Mouse (Mus musculus) stomach, embryonic 15.5 days (tissue): ENCODE measurements around the gene Tbc1d14. TPM values are rescaled to one million over a fixed set of nuclear protein-coding genes. Genes with fewer than 3 reads are reported as not detected.
A peak's percentile ranks its signal among the peaks of the same experiment; 100 is the strongest.

Experiments used
- ATAC-seq: fragments of 200-750 bp; cut with Nextera tagmentation; 2 replicates; pipeline ENCODE4 v1.8.0; 2017; ENCODE audit warnings: low read depth, moderate number of reproducible peaks, moderate TSS enrichment; ENCODE audit not compliant: insufficient read depth, low FRiP score
- H3K27ac ChIP-seq: fragments of 300-500 bp; sonication (generic); 2 replicates; pipeline ENCODE4 v1.5.1; 2015; ENCODE audit warnings: mild to moderate bottlenecking, inconsistent platforms
- H3K27me3 ChIP-seq: fragments of 300-500 bp; sonication (generic); replicated peaks from 2 replicates; pipeline ENCODE4 v1.6.1; 2015; ENCODE audit warnings: inconsistent platforms
- H3K36me3 ChIP-seq: fragments of 300-500 bp; sonication (generic); 2 replicates; pipeline ENCODE4 v1.6.1; 2015; ENCODE audit warnings: inconsistent platforms
- H3K4me1 ChIP-seq: fragments of 300-500 bp; sonication (generic); 2 replicates; pipeline ENCODE4 v1.6.1; 2015; ENCODE audit warnings: inconsistent platforms
- H3K4me2 ChIP-seq: fragments of 300-500 bp; sonication (generic); 2 replicates; pipeline ENCODE4 v1.6.1; 2015; ENCODE audit warnings: mild to moderate bottlenecking, inconsistent platforms
- H3K4me3 ChIP-seq: fragments of 300-500 bp; sonication (generic); replicated peaks from 2 replicates; pipeline ENCODE4 v1.5.1; 2015; ENCODE audit warnings: inconsistent platforms
- H3K9ac ChIP-seq: fragments of 300-500 bp; sonication (generic); 2 replicates; pipeline ENCODE4 v1.6.1; 2015; ENCODE audit warnings: inconsistent platforms
- H3K9me3 ChIP-seq: fragments of 300-500 bp; sonication (generic); 2 replicates; pipeline ENCODE4 v1.6.1; 2016; ENCODE audit warnings: inconsistent platforms
- WGBS: fragments of 180-500 bp; shearing (Covaris S2); methylation state at CpG from one replicate; pipeline ENCODE4 v1.1.7; 2015; 5-methylcytosine and 5-hydroxymethylcytosine counted together
- polyA plus RNA-seq: library from polyadenylated mRNA; unstranded; fragments of >200 nt; fragmentation: Nextera tagmentation; extraction: Ambion mirVana; gene quantifications from 2 replicates; pipeline ENCODE4 v1.2.1, GENCODE M21; 2015

Gene Tbc1d14
- polyA plus RNA-seq, 1 experiment from 2014 or later = 28.3 TPM

DNA sequence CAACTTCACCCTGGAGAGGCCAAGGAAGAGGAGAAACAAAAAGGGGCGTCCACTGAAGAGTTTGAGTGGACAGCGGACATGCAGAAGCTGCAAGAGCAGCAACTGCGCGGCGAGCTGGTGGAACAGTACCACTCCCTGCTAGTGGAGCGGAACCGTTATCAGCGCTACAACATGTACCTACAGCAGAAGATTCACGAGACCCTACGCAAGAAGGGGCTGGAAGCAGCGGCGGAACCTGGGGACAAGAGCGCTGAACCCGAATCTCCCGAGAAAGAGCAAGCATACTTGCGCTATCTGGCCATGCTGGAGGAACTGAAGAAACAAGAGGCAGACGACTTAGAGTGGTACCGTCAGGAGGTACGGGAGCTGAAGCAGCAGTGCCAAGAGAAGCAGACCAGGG, 107.8 kb downstream of the Tbc1d14 start:
- Histone ChIP-seq H3K4me2 (peak overlapping the region; percentile 97), H3K27me3 (peaks cover 10% of the 10 kb centered on the region), H3K9ac (no peak overlapping the region), H3K27ac (no peak overlapping the region), H3K4me3 (peak overlapping the region; percentile 89; the same call in 1 of the 2 replicates), H3K36me3 (0 out of 2 replicates have a peak, but pooled peaks cover 4% of the 10 kb centered on the region), H3K9me3 (no peaks in the 10 kb centered on the region), H3K4me1 (peaks cover 23% of the 10 kb centered on the region)
- no peak for ATAC-seq
- WGBS = 29% methylated on average over 19 of the region's 19 CpGs

DNA sequence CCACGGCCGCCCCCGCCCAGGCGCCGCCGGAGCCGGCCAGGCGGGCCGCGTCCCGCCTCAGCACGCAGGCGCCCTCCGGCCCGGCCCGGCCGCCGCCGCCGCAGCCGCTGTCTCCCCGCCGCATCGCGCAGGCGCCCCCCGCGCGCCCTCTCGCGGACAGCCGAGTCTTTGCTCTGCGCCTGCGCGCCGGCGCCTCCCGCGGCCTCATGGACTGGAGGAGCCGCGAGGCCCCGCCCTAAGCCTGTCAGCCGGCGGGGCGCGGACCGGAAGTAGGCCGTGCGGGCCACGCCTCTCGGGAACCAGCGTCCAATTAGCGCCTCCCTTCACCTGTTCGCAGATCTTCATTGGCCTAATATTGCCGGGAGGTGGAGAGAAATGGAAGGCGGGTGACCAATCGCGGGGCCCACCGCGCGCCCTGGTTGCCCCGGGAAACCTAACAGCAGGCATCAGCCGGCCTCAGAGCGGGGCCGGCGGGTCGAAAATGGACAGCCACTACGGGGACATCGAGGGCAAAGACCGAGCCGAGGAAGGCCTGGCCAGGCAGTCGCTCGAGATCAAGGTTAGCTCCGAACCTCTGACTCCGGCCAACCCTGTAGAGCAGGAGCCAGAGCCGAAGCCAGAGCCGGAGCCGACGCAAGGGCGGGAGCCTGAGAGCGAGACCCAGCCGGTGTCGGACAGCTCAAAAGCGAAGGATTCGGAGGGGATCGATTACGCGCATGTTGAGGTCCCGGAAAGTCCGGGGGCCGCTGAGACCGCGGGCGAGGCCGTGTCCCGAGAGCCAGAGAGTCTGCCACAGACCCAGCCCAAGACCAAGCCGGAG, 108.7 kb downstream of the Tbc1d14 start, which contains the start of the genes Tada2b and Ccdc96:
Gene Tada2b, minus strand, starts transcription at position 115 of the 820 bp plus-strand sequence.
Gene Ccdc96, plus strand, starts transcription at position 418 of the 820 bp plus-strand sequence.
- peak within 1 kb of the TSS; percentile 93 for H3K9ac ChIP-seq
- peaks cover 24% of the 10 kb centered on the region for H3K4me1 ChIP-seq
- 0 out of 2 replicates have a peak, but pooled peaks cover 4% of the 10 kb centered on the region for H3K36me3 ChIP-seq
- peak; percentile 99 for ATAC-seq
- peak within 1 kb of the TSS; percentile 89 for H3K4me3 ChIP-seq
- H3K27me3 ChIP-seq = peaks cover 10% of the 10 kb centered on the region
- under 1% methylated on average over 86 of the region's 97 CpGs for WGBS
- H3K27ac ChIP-seq = peak within 1 kb of the TSS; percentile 33; the same call in 1 of the 2 replicates
- H3K4me2 ChIP-seq = peak within 1 kb of the TSS; percentile 97
- H3K9me3 ChIP-seq = no peaks in the 10 kb centered on the region

DNA sequence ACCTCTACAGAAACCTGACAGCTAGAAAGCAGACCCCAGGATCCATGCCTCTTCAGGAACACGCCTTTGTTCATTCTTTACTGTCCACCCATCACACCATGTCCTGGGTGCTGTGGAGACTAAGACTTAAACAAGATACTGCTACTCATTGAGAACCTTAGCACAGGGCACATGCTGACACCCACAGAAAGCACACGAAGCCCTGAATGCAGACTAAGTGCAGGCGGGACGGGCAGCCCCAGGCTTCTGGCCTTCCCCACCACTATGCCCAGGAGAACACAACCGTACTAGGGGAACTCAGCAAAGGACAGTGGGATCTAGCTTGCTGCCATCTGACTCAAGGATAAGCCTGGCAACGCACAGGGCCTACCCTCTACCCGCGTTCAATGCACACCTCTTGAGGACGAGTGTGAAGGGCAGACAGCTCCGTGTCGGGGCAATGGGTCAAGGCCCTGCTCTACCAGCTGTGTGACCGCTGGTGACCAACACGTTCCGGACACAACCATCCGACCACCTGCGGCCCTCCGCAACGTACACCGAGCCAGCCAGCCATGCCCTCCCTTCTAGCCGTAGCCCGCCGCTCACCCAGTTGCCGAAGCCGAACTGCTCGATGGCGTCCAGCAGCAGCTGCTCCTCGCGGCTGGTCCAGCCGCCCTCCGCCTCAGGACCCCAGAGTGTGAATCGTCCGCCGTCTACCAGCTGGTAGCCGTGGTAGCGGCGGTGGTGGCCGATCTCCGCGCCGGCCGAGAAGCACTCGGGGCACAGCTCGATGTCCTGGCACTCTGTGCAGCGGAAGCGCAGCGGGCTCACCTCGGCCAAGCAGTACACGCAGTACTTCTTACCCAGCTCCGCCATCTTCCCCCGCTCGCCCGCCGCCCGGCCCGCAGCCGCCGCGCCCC, 109.6 kb downstream of the Tbc1d14 start:
- Histone ChIP-seq H3K9me3 (no peaks in the 10 kb centered on the region), H3K9ac (peak overlapping the region; percentile 93), H3K27ac (peak overlapping the region; percentile 33; the same call in 1 of the 2 replicates), H3K4me1 (peaks cover 24% of the 10 kb centered on the region), H3K36me3 (0 out of 2 replicates have a peak, but pooled peaks cover 4% of the 10 kb centered on the region), H3K27me3 (peaks cover 10% of the 10 kb centered on the region), H3K4me3 (peak overlapping the region; percentile 89), H3K4me2 (peak overlapping the region; percentile 73)
- 1% methylated on average over 56 of the region's 58 CpGs for WGBS
- no peak; the same call in 1 of the 2 replicates for ATAC-seq

DNA sequence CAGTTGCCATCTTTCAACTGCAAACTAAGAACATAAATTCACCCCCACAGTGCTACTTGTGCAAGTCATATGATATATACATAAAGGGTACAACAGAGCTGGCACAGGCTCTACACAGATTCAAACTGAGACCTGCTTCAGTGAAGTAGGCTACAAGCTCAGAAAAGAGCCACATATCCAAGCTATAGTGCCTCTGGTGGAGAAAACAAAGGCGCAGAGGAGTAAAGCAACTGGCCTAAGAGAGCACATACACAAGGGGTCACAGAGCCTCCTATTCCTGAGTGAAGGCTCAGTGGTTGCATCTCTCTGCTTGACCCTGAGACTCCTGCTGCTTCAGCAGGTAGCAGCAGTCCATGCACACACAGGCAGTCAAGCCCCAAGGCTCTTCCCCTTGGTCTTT, 112.0 kb downstream of the Tbc1d14 start:
- no peak for ATAC-seq
- H3K9me3 ChIP-seq = no peaks in the 10 kb centered on the region
- H3K27ac ChIP-seq = no peak overlapping the region
- peaks cover 24% of the 10 kb centered on the region for H3K4me1 ChIP-seq
- no peak overlapping the region for H3K9ac ChIP-seq
- H3K27me3 ChIP-seq = peaks cover 9% of the 10 kb centered on the region
- H3K4me2 ChIP-seq = no peak overlapping the region
- 60% methylated on average over 1 of the region's 1 CpGs for WGBS
- no peak overlapping the region for H3K4me3 ChIP-seq
- peaks cover 5% of the 10 kb centered on the region for H3K36me3 ChIP-seq

DNA sequence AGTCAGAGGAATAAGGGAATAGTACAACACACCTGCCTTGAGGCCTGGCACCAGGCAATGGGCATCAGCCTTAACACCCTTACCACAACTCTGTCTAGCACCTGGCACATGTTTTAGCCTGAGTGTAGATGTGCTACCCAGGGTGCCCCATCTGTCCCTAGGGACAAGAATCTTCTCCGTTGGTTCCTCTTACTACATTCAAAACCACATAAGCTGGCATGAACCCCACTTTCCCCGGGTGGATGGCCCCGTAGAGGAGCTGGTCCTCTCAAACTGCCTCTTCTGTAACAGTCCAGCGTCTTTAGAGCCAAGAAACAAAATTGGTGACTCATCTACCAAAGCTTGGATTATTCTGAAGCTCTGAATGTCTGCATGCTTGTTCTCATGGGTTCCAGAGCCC, 112.7 kb downstream of the Tbc1d14 start:
- H3K9me3 ChIP-seq = no peaks in the 10 kb centered on the region
- H3K4me3 ChIP-seq = no peak overlapping the region
- H3K27ac ChIP-seq = no peak overlapping the region
- peaks cover 24% of the 10 kb centered on the region for H3K4me1 ChIP-seq
- no peak overlapping the region for H3K4me2 ChIP-seq
- peaks cover 10% of the 10 kb centered on the region for H3K36me3 ChIP-seq
- H3K27me3 ChIP-seq = peaks cover 2% of the 10 kb centered on the region
- H3K9ac ChIP-seq = no peak overlapping the region
- ATAC-seq = no peak
- 84% methylated on average over 4 of the region's 4 CpGs for WGBS

DNA sequence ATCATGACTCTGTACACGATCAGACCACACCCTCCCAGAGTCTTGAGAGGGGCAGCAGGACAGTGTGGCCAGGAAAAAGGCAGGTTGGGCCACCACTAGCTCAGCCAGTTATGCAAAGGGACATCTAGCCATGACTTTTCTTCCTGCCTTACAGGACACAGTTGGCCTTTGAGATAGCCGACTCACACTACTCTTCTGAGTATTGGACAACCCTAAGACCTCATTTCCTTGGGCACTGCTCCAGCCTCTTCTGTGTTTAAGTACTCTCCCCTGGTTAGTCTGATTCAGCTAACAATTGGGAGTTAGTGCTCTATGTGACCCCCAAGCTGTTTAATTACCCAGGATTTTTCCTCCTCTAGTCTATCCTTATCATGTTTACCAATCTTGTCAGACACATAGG, 113.3 kb downstream of the Tbc1d14 start:
- 51% methylated on average over 2 of the region's 2 CpGs for WGBS
- peaks cover 19% of the 10 kb centered on the region for H3K4me1 ChIP-seq
- H3K36me3 ChIP-seq = peaks cover 10% of the 10 kb centered on the region

DNA sequence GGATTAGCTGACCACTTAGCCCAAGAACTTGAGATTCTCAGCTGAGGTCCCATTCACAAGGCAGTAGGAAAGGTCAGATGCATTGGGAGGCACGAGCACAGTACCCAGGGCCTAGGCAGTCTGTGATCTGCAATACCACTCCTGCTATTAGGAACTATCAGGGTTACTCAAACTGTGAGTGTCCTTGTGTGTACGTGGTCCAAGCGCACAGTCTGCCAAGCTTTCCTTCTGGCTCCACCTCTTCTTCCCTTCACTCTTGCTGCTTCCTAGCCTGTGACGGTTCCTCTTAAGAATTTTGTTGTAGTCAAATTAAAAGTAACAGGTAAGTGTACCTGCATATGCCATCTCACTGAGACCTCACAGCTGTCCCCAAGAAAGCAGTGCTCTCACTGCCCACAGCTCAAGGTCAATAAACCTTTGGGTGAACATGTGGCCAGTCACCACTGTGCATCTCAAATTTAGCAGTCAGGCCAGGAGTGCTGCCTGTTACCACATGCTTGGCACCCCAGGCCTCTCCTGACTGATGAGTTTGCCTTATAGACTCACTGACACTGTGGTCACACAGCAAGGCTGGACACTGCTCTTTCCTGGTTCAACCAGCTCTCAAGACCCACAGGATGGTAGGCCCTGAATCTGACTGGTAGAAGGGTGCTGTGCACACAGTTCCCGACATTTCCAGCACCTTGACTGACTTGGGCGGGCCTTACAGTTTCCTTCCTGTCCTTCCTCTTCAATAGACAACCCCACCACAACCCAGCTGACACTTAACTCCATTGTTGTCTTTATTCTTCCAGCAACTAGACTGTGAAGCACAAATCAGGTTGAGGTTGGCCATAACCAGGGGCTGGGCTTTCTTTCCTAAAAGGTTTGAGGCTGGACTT, 114.3 kb downstream of the Tbc1d14 start:
- no peak for ATAC-seq
- H3K4me2 ChIP-seq = no peak overlapping the region
- H3K4me3 ChIP-seq = no peak overlapping the region
- no peaks in the 10 kb centered on the region for H3K9me3 ChIP-seq
- no peak overlapping the region for H3K27ac ChIP-seq
- peaks cover 10% of the 10 kb centered on the region for H3K36me3 ChIP-seq
- no peak overlapping the region for H3K9ac ChIP-seq
- H3K27me3 ChIP-seq = no peaks in the 10 kb centered on the region
- peaks cover 16% of the 10 kb centered on the region for H3K4me1 ChIP-seq
- 79% methylated on average over 6 of the region's 6 CpGs for WGBS

More for the DNA sequence above, 113.3 kb downstream of the Tbc1d14 start:
- no peak overlapping the region for H3K4me3 ChIP-seq
- no peak for ATAC-seq
- no peak overlapping the region for H3K9ac ChIP-seq
- H3K9me3 ChIP-seq = no peaks in the 10 kb centered on the region
- no peak overlapping the region for H3K27ac ChIP-seq
- H3K4me2 ChIP-seq = no peak overlapping the region
- no peaks in the 10 kb centered on the region for H3K27me3 ChIP-seq

DNA sequence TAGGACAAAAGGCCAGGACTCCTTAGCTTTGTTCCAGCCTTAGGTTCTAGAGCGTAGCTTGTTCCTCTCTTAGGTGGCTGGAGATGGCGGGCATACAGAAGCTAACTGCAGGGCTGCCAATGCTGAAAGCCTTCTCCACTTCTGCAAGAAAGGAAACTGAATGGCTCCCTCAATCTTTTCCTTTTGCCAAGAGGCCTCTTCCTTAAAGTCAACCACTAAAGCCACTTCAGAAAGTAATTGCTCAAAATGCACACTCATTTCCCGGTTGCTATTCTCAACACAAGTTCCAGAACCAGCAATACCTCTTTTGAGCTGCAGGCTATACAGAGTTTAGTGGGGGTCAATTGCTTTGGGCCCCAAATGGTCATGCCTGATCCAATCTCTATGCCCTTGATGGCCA, 115.6 kb downstream of the Tbc1d14 start:
- Histone ChIP-seq H3K4me3 (no peak overlapping the region), H3K4me1 (peaks cover 9% of the 10 kb centered on the region), H3K9ac (no peak overlapping the region), H3K9me3 (no peaks in the 10 kb centered on the region), H3K27me3 (no peaks in the 10 kb centered on the region), H3K27ac (no peak overlapping the region), H3K36me3 (peaks cover 19% of the 10 kb centered on the region), H3K4me2 (no peak overlapping the region)
- no peak for ATAC-seq
- WGBS = 80% methylated on average over 3 of the region's 3 CpGs

DNA sequence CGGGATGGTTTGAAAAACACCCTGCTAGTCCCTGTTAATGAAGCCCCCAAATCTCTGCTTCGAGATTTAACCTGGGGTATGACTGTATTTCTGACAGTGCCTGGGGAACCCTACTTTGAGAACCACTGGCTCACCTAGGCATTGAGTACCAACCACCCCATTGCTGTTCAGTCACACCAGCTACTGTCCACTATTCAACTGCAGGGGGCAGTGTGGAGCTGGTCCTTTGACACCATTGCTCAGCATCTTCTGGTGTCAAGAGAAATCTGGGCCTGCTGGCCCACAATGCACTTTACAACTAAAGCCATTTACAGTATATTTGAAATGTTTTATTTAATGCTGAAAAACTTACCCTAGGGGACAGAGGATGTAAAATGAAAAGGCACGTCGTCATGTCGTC, 118.8 kb downstream of the Tbc1d14 start:
- 85% methylated on average over 5 of the region's 5 CpGs for WGBS
- no peak overlapping the region for H3K27ac ChIP-seq
- no peak overlapping the region for H3K4me2 ChIP-seq
- H3K9me3 ChIP-seq = no peaks in the 10 kb centered on the region
- H3K4me3 ChIP-seq = no peak overlapping the region
- no peaks in the 10 kb centered on the region for H3K4me1 ChIP-seq
- ATAC-seq = no peak
- no peaks in the 10 kb centered on the region for H3K27me3 ChIP-seq
- H3K36me3 ChIP-seq = peaks cover 45% of the 10 kb centered on the region
- no peak overlapping the region for H3K9ac ChIP-seq

DNA sequence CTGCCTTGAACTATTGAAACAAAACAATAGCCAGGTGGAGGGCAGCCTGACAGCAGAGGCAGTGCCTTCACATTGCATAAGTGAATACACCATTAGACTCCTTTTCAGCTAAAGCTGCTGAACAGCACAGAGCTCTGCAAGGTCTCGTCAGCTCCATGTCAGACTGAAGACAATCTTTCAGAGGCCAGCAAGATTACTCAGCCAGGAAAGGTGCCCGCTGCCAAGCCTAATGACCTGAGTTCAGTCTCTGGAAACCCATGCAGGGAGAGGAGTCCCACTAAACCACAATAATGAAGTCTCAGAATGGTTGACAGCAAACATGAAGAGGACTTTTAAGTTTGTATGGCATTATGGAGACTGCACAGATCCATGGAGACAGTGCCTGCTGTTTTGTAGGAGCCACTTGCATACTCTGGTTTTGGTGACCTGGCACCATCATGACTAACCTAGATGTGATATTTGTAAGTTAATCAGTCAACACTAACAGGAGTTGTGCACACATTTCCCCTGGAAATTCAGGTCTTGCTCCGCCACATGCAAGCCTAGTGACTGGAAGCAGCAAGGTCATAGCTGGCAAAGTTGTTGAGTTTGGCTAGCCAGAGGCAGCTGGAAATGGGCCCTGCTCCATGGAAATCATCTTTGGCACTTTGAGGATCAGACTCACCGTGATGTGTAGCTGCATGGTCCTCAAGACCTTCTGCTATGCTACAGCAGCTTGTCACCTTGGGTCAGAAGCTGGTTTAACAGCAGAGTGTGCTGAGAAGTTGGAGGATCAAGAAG, 120.0 kb downstream of the Tbc1d14 start:
- Histone ChIP-seq H3K27ac (no peak overlapping the region), H3K9me3 (no peaks in the 10 kb centered on the region), H3K4me3 (no peak overlapping the region), H3K36me3 (peaks cover 47% of the 10 kb centered on the region), H3K27me3 (no peaks in the 10 kb centered on the region), H3K9ac (no peak overlapping the region), H3K4me2 (no peak overlapping the region), H3K4me1 (no peaks in the 10 kb centered on the region)
- WGBS = 82% methylated on average over 4 of the region's 4 CpGs
- no peak for ATAC-seq
